Comparison of ENCODE assay signal across 35 mouse cellular contexts in the genomic region with DNA sequence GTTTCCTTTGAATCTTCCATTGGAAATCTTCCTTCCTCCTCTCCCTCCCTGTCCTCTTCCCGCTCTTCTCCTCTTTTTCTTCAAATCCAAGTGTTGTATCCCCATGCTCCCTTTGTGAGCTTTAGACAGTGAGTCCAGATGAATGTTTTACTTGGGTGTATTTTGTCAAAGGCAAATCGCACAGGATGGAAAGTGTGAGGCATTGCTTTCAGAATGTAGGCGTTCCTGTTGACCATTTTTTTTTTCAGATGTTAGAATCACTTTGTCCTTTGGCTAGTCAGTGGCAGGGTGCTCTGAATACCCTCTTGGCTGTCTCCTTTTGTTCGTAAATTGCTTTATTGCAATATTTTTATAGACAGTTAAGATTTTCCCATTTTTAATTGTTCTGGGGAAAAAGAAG.
"Had no signal": no experiment of that assay in that cellular context is flagged by ENCODE, and none has a peak within 500 bp of the region (broad histone marks: within the 10 kb centered on the region; RNA-seq: fewer than 3 reads in every experiment).

No protein-coding gene starts in this region.

- ATAC-seq: hindbrain, embryonic 16.5 days; hindbrain, postnatal 0 days; inflammation-experienced regulatory T-cells, adult 6 months; intestine, embryonic 15.5 days; intestine, embryonic 16.5 days; intestine, postnatal 0 days had no signal

- H3K4me1 ChIP-seq: heart, embryonic 10.5 days; heart, embryonic 12.5 days; heart, embryonic 13.5 days; heart, embryonic 15.5 days; hindbrain, embryonic 15.5 days; intestine, embryonic 15.5 days; kidney, embryonic 15.5 days had no signal

- H3K36me3 ChIP-seq: heart, embryonic 10.5 days; heart, embryonic 12.5 days; heart, embryonic 13.5 days; heart, embryonic 15.5 days; hindbrain, embryonic 10.5 days; hindbrain, embryonic 12.5 days; hindbrain, embryonic 13.5 days; hindbrain, embryonic 15.5 days; intestine, embryonic 15.5 days; kidney, embryonic 15.5 days had no signal

- H3K9me3 ChIP-seq: heart, embryonic 10.5 days; heart, embryonic 13.5 days; heart, embryonic 15.5 days; hindbrain, embryonic 12.5 days; hindbrain, embryonic 13.5 days; hindbrain, embryonic 15.5 days; intestine, embryonic 15.5 days; kidney, embryonic 15.5 days had no signal

- DNase-seq: heart, postnatal 10 days; heart, postnatal 14 days; heart, postnatal 36 days; heart, postnatal 4 days; kidney, adult 11 months; kidney, adult 18-20 months; kidney, adult 2 months; kidney, adult 8-10 months; kidney, adult 9 months; kidney, postnatal 10 days; kidney, postnatal 14 days; kidney, postnatal 25 days; kidney, postnatal 36 days; kidney, postnatal 4 days; layer of hippocampus, adult 9-11 months; layer of hippocampus, postnatal 36 days had no signal

- H3K27me3 ChIP-seq: heart, embryonic 12.5 days; heart, embryonic 13.5 days; heart, embryonic 15.5 days; hindbrain, embryonic 12.5 days; hindbrain, embryonic 13.5 days; hindbrain, embryonic 15.5 days; intestine, embryonic 15.5 days; kidney, embryonic 15.5 days had no signal

- H3K4me3 ChIP-seq: heart, embryonic 10.5 days; heart, embryonic 12.5 days; heart, embryonic 13.5 days; heart, embryonic 15.5 days; hindbrain, embryonic 10.5 days; hindbrain, embryonic 12.5 days; hindbrain, embryonic 13.5 days; hindbrain, embryonic 15.5 days; intestine, embryonic 15.5 days; kidney, embryonic 15.5 days; layer of hippocampus, adult 2 months had no signal

- H3K4me2 ChIP-seq: heart, embryonic 11.5 days; heart, embryonic 12.5 days; heart, embryonic 13.5 days; heart, embryonic 15.5 days; hindbrain, embryonic 12.5 days; hindbrain, embryonic 13.5 days; hindbrain, embryonic 14.5 days; hindbrain, embryonic 15.5 days; intestine, embryonic 15.5 days; kidney, embryonic 15.5 days had no signal

- H3K27ac ChIP-seq: heart, embryonic 10.5 days; heart, embryonic 13.5 days; heart, embryonic 15.5 days; hindbrain, embryonic 10.5 days; hindbrain, embryonic 12.5 days; hindbrain, embryonic 13.5 days; hindbrain, embryonic 14.5 days; hindbrain, embryonic 15.5 days; hindbrain, postnatal 0 days; intestine, embryonic 15.5 days; kidney, embryonic 15.5 days; kidney, postnatal 0 days; layer of hippocampus, adult 2 months had no signal

- H3K9ac ChIP-seq: heart, embryonic 12.5 days; heart, embryonic 13.5 days; heart, embryonic 15.5 days; hindbrain, embryonic 12.5 days; hindbrain, embryonic 13.5 days; hindbrain, embryonic 14.5 days; hindbrain, embryonic 15.5 days; intestine, embryonic 15.5 days; kidney, embryonic 15.5 days had no signal
